Mouse (Mus musculus): ENCODE measurements around the gene Tcp11l1.

Gene Tcp11l1

GRCm38 (mm10) chr2:104712486-104712809 lies 479 bp upstream of the Tcp11l1 start:
- DNase-seq (ENCODE audit: low spot score in 2 of 2): no peak

- no peak for DNase-seq (ENCODE audit: low spot score in 2 of 2)
Observed at GRCm38 (mm10) chr2:104710670-104711370, 1.1 kb downstream of the Tcp11l1 start.

DNA sequence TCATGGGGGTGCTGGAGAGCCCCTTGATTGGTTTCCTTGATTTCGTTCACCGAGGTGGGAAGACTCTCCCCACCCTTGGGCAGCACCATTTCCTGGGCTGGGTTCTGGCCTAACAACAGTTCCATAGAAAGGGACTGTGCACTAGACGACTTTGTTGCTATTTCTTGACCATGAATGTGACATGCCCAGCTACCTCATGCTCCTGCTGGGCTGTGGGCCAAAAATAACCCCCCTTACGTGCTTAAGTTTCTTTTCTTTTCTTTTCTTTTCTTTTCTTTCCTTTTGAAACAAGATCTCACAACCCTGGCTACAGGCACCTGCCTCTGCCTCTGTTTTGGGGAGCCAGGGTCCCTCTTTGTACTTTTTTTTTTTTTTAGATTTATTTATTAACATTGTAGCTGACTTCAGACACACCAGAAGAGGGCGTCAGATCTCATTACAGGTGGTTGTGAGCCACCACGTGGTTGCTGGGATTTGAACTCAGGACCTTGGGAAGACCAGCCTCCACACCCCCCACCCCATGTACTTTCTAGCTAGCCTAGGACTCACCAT lies 2.1 kb downstream of the Tcp11l1 start:
- DNase-seq (ENCODE audit: low spot score in 2 of 2): no peak

DNA sequence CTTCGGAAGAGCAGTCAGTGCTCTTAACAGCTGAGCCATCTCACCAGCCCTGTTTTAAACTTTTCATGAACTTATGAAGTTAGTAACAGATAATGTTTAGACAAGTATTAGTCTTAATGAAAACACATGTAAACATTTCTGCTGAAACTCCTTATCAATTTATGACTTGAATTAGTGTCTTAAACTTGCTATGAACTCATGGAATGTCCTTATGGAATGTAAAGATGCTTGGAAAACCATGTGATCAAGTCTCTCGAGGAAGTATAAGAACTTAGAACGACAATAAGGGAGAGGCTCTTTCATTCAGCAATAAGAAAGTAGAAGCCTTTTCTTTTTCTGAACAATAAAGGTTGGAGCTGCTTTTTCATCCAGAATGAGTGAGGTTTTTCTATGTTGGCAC lies 7.6 kb downstream of the Tcp11l1 start:
- DNase-seq (ENCODE audit: low spot score in 2 of 2): no peak

DNA sequence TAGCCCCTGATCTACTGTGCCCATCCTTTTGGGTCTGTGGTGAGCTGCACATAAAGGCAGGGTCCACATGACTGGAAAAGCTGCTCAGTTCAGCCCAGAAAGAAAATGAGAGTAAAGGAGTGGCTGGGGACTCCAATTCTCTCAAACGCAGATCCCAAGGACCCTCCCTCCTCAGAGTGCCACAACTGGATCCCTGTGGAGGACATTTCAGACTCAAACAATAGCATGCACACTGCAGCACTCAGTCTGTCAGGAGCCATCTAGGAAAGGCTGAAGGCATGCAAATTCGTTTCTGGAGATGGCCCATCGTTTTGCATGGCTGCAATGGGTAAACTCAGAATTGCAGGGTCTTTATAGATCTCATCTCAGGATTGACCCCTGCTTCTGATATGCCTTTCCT lies 8.8 kb downstream of the Tcp11l1 start:
- DNase-seq (ENCODE audit: low spot score in 2 of 2): no peak

GRCm38 (mm10) chr2:104699659-104700058 lies 12.3 kb downstream of the Tcp11l1 start:
- DNase-seq (ENCODE audit: low spot score in 2 of 2): no peak

GRCm38 (mm10) chr2:104692551-104692950 lies 19.4 kb downstream of the Tcp11l1 start:
- no peak for DNase-seq (ENCODE audit: low spot score in 2 of 2)

GRCm38 (mm10) chr2:104690720-104691119 lies 21.2 kb downstream of the Tcp11l1 start:
- no peak for DNase-seq (ENCODE audit: low spot score in 2 of 2)

GRCm38 (mm10) chr2:104688724-104689123 lies 23.2 kb downstream of the Tcp11l1 start:
- no peak for DNase-seq (ENCODE audit: low spot score in 2 of 2)

GRCm38 (mm10) chr2:104688321-104688720 lies 23.6 kb downstream of the Tcp11l1 start:
- DNase-seq (ENCODE audit: low spot score in 2 of 2): no peak

DNA sequence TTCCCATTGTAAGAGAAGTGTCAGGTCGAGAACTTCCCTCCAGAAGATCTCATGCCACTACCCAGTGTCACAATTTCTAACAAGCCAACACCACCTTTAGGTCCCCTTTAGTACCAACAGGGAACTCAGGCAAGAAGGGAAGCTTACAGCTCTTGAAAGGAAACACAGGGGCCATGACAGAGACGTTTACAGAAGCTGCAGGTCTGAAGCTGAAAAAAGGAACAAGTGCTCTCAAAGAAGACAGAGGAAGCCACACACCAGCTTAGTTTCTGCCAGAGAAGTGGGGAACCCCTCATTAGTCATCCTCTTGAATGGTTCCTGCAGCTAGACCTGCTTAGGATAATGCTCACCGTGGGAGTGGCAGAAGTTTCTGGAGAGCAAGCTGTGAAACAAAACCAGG lies 24.7 kb downstream of the Tcp11l1 start:
- DNase-seq (ENCODE audit: low spot score in 2 of 2): no peak

GRCm38 (mm10) chr2:104685418-104685817 lies 26.6 kb downstream of the Tcp11l1 start:
- DNase-seq (ENCODE audit: low spot score in 2 of 2): peak; percentile 60 to 86

DNA sequence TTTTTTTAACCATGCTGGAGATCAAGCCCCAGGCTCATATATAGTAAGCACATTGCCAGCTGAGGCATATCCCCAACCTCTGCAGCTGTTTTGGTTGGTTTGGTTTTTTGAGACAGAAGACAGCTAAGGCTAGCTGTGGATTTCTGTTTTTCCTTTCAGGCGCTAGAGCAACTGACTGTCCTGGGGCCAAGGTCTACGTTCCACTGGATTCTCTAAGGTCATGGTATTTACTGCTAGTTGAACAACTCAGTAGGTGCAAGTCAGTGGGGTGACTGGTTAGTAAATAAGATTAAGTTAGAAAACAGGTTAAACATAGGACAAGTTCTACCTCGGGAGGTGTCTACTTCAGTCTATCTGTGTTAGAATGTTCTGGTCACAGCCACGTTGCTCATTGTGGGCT lies 27.2 kb downstream of the Tcp11l1 start:
- no peak for DNase-seq (ENCODE audit: low spot score in 2 of 2)

- DNase-seq (ENCODE audit: low spot score in 2 of 2): no peak
Observed at GRCm38 (mm10) chr2:104677326-104677725, 34.6 kb downstream of the Tcp11l1 start.

DNA sequence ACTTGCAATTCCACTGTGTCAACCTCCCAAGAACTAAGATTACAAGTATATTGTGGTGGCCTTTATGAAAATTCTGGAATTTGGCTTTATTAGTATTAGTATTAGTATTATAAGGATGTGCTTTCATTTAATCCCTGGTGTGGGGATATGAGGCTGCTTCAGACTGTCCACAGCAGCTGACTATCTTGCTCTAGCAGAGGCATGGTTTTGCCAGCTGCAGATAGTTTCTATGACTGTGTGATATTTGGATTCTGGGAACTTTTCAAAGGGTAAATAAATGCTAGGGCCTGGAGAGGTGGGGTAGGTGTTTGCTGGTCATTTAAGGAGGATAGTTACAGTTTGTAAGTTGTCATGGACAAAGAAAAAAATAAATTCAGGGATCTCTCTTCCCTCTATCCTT lies 40.2 kb downstream of the Tcp11l1 start:
- no peak for DNase-seq (ENCODE audit: low spot score in 2 of 2)

DNA sequence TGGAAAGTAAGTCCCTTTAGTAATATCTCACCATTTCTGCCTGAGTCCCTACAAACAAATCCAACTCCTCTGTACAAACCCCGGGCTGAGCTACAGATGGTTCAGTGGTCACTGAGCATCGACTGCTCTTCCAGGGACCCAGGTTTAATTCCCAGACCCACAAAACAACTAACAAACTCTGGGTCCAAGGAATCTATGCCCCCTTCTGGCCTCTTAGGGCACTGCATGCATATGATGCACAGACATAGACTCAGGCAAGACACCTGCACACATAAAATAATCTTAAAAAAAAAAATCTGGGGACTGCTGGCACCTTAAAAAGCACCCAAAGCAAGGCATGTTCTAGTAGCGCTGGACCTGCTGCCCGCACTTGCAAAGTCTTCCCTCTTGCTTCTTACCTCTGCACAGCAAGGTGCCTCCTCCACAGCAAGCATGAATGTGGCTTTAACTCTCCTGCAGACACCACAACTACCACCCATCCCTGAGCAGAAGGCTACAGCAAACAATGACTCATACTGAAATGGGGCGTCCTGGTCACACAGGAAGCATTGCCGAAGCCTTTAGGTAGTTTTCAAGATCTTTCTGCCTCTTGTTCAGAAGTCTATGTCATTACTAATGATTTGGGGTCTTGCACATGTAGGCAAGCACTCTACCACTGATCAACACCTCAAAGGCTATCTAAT lies 42.7 kb downstream of the Tcp11l1 start:
- no peak for DNase-seq (ENCODE audit: low spot score in 2 of 2)

GRCm38 (mm10) chr2:104663372-104664100 lies 48.4 kb downstream of the Tcp11l1 start:
- DNase-seq (ENCODE audit: low spot score in 2 of 2): no peak

- DNase-seq (ENCODE audit: low spot score in 2 of 2): no peak
Observed at GRCm38 (mm10) chr2:104658659-104659058, 53.3 kb downstream of the Tcp11l1 start.

GRCm38 (mm10) chr2:104615985-104616711 lies 95.8 kb downstream of the Tcp11l1 start:
- no peak for DNase-seq (ENCODE audit: low spot score in 2 of 2)

DNA sequence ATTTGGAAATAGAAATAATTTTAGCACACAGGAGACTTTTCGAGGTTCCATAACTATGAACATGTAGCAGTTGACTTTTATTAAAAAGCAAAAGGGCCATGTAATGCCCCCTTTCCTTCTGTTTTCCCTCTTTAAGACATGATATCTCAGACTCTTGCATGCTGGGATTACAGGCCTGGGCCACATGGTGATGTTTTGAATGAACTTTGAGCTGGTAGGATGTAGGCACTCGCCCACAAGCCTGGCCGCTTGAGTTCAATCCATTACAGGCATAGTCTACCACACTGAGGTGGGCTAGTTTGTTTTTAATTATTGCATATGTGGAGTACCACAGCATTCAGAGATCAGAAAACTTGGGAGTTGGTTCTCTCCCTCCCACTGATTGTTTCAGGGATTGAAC lies 97.2 kb downstream of the Tcp11l1 start:
- no peak for DNase-seq (ENCODE audit: low spot score in 2 of 2)
